Mouse (Mus musculus) hindbrain, embryonic 14.5 days (tissue): ENCODE data around the gene Phf1. TPM values are rescaled to one million over a fixed set of nuclear protein-coding genes. Genes with fewer than 3 reads are reported as not detected.

Experiments
- ATAC-seq: fragments of 200-750 bp; cut with Nextera tagmentation; 2 replicates; pipeline ENCODE4 v1.8.0; 2017; ENCODE audit warnings: moderate number of reproducible peaks, mild to moderate bottlenecking, moderate TSS enrichment, moderate library complexity; ENCODE audit not compliant: low FRiP score
- DNase-seq: peaks from one replicate; pipeline ENCODE4 v3.0.0-alpha.2; 2015; ENCODE audit warnings: low spot score
- H3K27ac ChIP-seq: fragments of 300-500 bp; sonication (generic); 2 replicates; pipeline ENCODE4 v1.5.1; 2014; ENCODE audit warnings: mild to moderate bottlenecking, moderate library complexity
- H3K27me3 ChIP-seq: fragments of 300-500 bp; sonication (generic); 2 replicates; pipeline ENCODE4 v1.6.1; 2014; ENCODE audit warnings: mild to moderate bottlenecking, low read length, mixed read lengths; ENCODE audit not compliant: control insufficient read depth, insufficient read depth
- H3K36me3 ChIP-seq: fragments of 300-500 bp; sonication (generic); replicated peaks from 2 replicates; pipeline ENCODE4 v1.6.1; 2014; ENCODE audit not compliant: control insufficient read depth, insufficient read depth
- H3K4me1 ChIP-seq: fragments of 300-500 bp; sonication (generic); replicated peaks from 2 replicates; pipeline ENCODE4 v1.6.1; 2014; ENCODE audit warnings: antibody characterized with exemption, low read length, mixed read lengths; ENCODE audit not compliant: control insufficient read depth, insufficient read depth
- H3K4me2 ChIP-seq: fragments of 300-500 bp; sonication (generic); replicated peaks from 2 replicates; pipeline ENCODE4 v1.6.1; 2014; ENCODE audit warnings: mild to moderate bottlenecking, moderate library complexity
- H3K4me3 ChIP-seq: fragments of 300-500 bp; sonication (generic); replicated peaks from 2 replicates; pipeline ENCODE4 v1.5.1; 2014; ENCODE audit warnings: mild to moderate bottlenecking, low read length
- H3K9ac ChIP-seq: fragments of 300-500 bp; sonication (generic); 2 replicates; pipeline ENCODE4 v1.6.1; 2014
- H3K9me3 ChIP-seq: fragments of 300-500 bp; sonication (generic); 2 replicates; pipeline ENCODE4 v1.6.1; 2016; ENCODE audit warnings: low read length; ENCODE audit not compliant: control insufficient read depth
- WGBS: fragments of 180-500 bp; shearing (Covaris S2); extraction: QIAGEN DNeasy Blood & Tissue Kit; methylation state at CpG from one replicate; pipeline ENCODE4 v1.1.7; 2014; 5-methylcytosine and 5-hydroxymethylcytosine counted together
- polyA plus RNA-seq: library from polyadenylated mRNA; unstranded; fragments of >200 nt; fragmentation: Nextera tagmentation; extraction: Ambion mirVana; gene quantifications from 2 replicates; pipeline ENCODE4 v1.2.1, GENCODE M21; 2014

Gene Phf1
- polyA plus RNA-seq, 1 experiment from 2014 or later, result 23.3 TPM

DNA sequence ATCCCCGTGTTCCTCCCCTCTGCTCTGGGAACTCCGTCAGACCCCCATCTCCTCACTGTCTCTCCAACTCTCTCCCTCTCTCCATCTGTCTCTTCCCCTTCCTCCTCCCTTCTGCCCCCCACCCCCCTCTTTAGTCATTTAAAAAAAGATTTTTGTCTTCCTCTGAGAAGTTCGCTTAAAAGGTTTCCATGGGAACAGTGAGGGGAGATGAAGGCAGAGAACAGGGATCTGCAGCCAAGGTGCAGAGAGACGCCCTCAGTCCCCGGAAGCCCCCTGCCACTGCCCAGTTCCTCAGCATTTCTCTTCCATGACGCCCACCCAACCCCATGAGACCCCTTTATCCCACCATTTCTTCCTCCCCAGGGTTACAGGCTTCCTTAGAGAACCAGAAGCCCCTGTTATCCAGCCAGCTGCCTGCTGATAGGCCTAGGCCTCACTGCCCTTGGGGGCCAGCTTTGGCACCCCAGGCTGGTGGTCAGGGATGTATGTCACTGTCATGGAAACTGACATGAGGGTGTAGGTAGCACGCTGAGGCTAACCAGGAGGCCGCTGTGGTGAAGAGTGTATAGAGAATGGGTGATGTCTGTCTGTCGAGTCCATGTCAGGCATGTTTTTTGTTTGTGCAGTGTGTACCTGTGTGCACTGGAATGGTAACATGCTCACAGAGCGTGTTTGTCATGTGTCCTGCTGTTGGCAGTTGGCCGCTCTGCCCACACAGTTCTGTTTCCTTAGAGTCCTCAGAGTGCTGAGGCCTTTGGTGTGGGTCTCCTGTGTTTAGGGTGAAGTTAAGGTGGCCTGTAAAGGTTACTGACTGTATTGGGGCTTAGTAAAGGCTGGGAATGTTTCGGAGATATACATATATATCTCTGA is 14.6 kb downstream of the Phf1 start:
- peaks cover 65% of the 10 kb centered on the region for H3K4me1 ChIP-seq
- H3K9ac ChIP-seq, result peak overlapping the region; percentile 61
- DNase-seq (no peak), ATAC-seq (no peak)
- peak overlapping the region; percentile 67 for H3K27ac ChIP-seq
- no peaks in the 10 kb centered on the region for H3K9me3 ChIP-seq
- H3K4me3 ChIP-seq, result peak overlapping the region; percentile 28; the same call in 1 of the 2 replicates
- no peaks in the 10 kb centered on the region for H3K27me3 ChIP-seq
- no peaks in the 10 kb centered on the region for H3K36me3 ChIP-seq
- 21% methylated on average over 12 of the region's 12 CpGs for WGBS
- H3K4me2 ChIP-seq, result peak overlapping the region; percentile 58

DNA sequence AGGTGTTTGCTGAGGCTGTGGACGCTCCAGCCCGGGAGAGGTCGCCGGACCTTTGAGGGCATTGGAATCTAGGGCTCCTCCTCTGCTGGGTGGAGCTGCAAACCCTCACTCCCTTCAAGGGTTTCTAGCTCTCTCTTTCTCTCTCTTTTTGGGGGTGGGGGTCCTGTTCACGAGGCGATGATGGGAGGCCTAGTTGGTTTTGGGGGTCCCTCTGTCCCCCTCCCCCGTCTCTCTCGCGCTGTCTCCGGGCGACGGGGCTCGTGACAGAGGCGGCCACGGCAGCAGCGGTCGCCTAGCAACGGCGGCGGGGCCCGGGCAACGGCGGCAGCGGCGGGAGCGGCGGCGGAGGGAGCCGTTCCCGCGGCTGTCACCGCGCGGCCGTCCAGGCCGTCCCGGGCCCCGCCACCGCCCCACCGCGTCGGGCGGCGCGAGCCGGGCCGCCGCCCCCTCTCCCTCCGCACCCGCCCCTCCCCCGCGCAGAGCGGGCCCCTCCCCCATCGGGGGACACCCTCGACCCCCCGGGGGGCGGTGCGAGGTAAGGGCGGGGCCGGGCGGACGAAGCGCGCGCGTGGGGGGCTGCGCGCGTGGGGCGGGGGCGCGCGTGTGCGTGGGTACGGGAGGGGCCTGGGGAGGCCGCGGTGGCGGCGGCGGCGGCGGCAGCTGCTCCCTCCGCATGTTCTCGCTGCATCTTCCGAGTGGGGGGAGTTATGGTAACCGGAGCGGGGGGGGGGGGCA is 15.6 kb downstream of the Phf1 start:
- ATAC-seq (peak; percentile 0; the same call in 1 of the 2 replicates), DNase-seq (peak; percentile 41)
- Histone ChIP-seq H3K4me1 (peaks cover 70% of the 10 kb centered on the region), H3K4me2 (peak overlapping the region; percentile 93), H3K9me3 (no peaks in the 10 kb centered on the region), H3K27ac (peak overlapping the region; percentile 89), H3K27me3 (no peaks in the 10 kb centered on the region), H3K36me3 (peaks cover 6% of the 10 kb centered on the region; the same call in 1 of the 2 replicates), H3K4me3 (peak overlapping the region; percentile 71), H3K9ac (peak overlapping the region; percentile 85)
- WGBS, result 0% methylated on average over 27 of the region's 87 CpGs

DNA sequence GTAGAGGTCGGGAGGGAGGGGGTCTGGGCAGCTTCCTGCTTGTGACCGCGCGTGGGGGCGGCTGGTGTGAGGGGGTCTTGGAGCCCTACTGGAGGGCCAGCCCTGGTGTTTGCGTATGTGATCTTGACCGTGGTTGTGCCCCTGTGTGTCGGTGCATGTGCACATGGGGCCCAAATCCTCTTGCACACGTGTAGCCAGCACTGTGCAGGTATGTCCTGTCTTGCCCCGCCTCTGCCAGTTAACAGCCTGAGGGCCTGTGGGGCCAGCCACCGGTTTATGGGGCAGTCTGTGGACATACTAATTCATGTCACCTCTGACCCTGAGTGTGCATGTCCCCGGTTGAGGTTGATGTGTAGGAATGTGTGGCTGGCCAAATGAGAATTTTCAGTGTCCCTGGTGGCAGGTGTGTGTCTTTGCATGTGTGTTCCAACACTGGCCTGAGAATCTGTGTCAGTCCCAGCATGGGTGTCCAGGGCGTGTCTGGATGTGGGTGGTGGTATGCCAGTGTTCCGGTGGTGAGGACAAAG is 16.3 kb downstream of the Phf1 start:
- ATAC-seq (peak; percentile 6; the same call in 1 of the 2 replicates), DNase-seq (no peak)
- Histone ChIP-seq H3K27me3 (no peaks in the 10 kb centered on the region), H3K4me3 (peak overlapping the region; percentile 71), H3K36me3 (peaks cover 6% of the 10 kb centered on the region; the same call in 1 of the 2 replicates), H3K9me3 (no peaks in the 10 kb centered on the region), H3K27ac (peak overlapping the region; percentile 89), H3K9ac (peak overlapping the region; percentile 85), H3K4me1 (peaks cover 76% of the 10 kb centered on the region), H3K4me2 (peak overlapping the region; percentile 93)
- 6% methylated on average over 13 of the region's 14 CpGs for WGBS

DNA sequence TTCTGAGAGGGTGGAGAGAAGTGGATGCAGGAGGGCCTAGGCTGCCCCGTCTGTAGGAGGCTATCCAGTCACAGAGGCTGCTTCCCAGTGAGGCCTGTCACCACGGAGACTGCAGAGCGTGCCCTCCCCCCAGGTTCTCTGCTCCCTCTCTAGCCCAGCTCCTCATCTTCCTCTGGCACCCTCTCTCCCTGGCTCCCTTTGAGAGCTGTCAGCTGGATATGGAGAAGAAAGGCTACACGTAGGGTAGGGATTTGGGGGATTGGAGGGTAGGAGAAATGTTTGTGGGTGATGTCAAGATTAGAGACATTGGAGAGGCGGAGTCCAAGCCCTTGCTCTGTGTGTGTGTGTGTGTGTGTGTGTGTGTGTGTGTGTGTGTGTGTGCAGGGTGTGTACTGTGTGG is 17.0 kb downstream of the Phf1 start:
- peak overlapping the region; percentile 71 for H3K4me3 ChIP-seq
- H3K9me3 ChIP-seq, result no peaks in the 10 kb centered on the region
- DNase-seq (no peak), ATAC-seq (no peak)
- H3K4me1 ChIP-seq, result peaks cover 77% of the 10 kb centered on the region
- 0 out of 2 replicates have a peak overlapping the region, but pooled peaks have one; percentile 89 for H3K27ac ChIP-seq
- 32% methylated on average over 5 of the region's 5 CpGs for WGBS
- H3K36me3 ChIP-seq, result peaks cover 9% of the 10 kb centered on the region
- no peaks in the 10 kb centered on the region for H3K27me3 ChIP-seq
- H3K4me2 ChIP-seq, result peak overlapping the region; percentile 93
- H3K9ac ChIP-seq, result peak overlapping the region; percentile 85

DNA sequence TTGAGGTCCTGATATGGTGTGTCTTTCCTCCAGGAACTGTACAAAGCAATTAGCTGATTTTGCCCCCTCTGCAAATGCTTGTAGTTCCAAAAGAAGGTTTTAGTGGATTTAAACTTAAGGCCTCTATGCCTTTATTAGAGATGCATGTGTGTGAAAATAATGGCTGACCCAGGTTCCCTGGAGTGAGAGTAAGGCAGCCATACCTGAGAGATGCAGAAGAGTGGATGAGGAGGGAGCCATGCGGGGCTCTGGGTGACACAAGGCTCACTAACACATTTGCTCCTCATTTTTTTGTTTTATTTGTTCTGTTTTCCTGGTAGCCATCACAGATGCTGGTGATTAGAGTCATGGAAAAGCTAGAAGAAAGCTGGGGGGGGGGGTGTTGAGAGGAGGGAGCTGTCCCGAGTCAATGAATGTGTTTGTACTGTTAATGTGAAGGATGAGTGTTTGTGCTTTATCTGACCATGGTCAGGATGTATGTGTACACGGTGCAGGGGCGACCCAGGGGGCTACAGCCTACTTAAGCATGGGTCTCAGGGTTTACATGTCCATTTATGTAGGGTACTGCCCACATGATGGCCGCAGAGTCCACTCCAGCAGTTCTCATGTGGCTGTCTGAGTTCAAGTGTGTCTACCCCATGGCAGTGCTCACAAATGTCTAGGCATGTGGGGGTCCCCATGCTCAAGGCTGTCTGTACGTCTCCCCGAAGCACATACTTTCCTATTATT is 17.9 kb downstream of the Phf1 start:
- peaks cover 73% of the 10 kb centered on the region for H3K4me1 ChIP-seq
- ATAC-seq, result no peak

DNA sequence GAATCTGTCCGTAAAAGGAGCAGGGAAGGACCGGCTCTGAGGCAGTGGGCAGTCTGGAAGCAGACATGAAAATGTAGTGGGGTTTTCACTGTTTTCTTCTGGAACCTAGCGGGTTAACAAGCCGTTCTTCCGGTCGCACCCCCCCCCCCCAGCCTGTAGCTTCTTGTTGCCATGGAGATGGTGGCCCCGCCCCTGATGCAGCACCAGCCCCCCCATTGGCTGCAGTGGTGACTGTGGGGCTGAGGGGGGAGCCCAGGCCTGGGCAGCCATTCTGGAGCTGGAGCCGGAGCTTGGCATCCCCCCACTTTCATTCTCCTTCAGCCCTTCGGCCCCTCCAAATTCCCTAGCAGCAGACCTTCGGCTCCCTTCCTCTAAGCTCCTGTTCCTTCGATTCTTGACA is 18.6 kb downstream of the Phf1 start:
- Histone ChIP-seq H3K9ac (peak overlapping the region; percentile 54), H3K27me3 (no peaks in the 10 kb centered on the region), H3K9me3 (no peaks in the 10 kb centered on the region), H3K4me1 (peaks cover 66% of the 10 kb centered on the region), H3K27ac (peak overlapping the region; percentile 75), H3K4me2 (peak overlapping the region; percentile 93), H3K36me3 (peaks cover 24% of the 10 kb centered on the region), H3K4me3 (peak overlapping the region; percentile 71)
- 0% methylated on average over 11 of the region's 11 CpGs for WGBS
- ATAC-seq, result peak; percentile 77
- peak; percentile 80 for DNase-seq

More for the DNA sequence above, 17.9 kb downstream of the Phf1 start:
- WGBS, result 35% methylated on average over 7 of the region's 7 CpGs
- peak overlapping the region; percentile 54 for H3K9ac ChIP-seq
- H3K27ac ChIP-seq, result peak overlapping the region; percentile 75
- peaks cover 17% of the 10 kb centered on the region for H3K36me3 ChIP-seq
- peak overlapping the region; percentile 71 for H3K4me3 ChIP-seq
- H3K4me2 ChIP-seq, result peak overlapping the region; percentile 93
- H3K27me3 ChIP-seq, result no peaks in the 10 kb centered on the region
- no peaks in the 10 kb centered on the region for H3K9me3 ChIP-seq
- no peak for DNase-seq

DNA sequence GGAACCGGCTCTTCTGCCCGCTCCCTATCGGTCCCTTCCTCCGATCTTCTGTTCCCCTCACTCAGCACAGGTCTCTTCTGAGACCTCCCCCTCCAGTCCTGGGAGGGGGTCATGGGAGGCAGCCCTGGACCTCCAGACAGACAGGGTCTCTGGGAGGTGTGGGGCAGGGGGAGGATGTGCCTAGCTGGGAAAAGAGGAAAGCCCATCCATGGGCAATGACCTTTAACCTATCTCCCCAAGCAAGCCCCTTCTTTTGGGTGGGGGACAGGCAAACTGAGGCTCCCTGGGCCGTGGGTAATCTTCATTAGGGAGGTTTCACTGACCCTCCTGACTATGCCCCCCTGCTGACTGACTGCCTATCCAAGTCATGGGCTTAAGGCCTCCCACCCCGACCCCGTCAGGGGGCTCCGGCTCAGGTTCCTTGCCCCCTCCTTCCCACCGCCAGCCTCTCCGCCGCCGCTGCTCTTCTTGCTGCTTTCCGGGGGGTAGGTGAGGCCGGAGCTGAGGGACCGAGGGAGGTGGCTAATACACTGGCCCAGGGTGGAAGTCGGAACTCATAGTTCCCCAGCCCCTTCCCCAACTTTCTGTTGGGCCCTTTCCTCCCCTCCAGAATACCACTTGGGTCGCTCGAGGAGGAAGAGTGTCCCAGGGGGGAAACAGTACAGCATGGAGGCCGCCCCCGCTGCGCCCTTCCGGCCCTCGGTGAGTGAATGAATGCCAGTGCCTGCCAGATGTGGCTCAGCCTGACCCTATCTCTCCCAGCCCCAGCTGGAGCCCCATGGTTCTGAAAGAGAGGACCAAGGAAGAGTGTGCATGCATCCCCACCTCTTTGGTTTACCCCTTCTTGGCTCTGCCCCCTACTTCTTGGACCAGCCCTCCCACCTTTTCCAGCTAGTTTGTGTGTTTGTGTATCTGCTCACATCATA is 19.4 kb downstream of the Phf1 start:
- H3K27ac ChIP-seq, result peak overlapping the region; percentile 75
- H3K4me3 ChIP-seq, result peak overlapping the region; percentile 71
- peak overlapping the region; percentile 93 for H3K4me2 ChIP-seq
- H3K9ac ChIP-seq, result peak overlapping the region; percentile 54
- DNase-seq (no peak), ATAC-seq (peak; percentile 15; the same call in 1 of the 2 replicates)
- 4% methylated on average over 22 of the region's 23 CpGs for WGBS
- no peaks in the 10 kb centered on the region for H3K27me3 ChIP-seq
- H3K4me1 ChIP-seq, result peaks cover 58% of the 10 kb centered on the region
- no peaks in the 10 kb centered on the region for H3K9me3 ChIP-seq
- peaks cover 32% of the 10 kb centered on the region for H3K36me3 ChIP-seq

DNA sequence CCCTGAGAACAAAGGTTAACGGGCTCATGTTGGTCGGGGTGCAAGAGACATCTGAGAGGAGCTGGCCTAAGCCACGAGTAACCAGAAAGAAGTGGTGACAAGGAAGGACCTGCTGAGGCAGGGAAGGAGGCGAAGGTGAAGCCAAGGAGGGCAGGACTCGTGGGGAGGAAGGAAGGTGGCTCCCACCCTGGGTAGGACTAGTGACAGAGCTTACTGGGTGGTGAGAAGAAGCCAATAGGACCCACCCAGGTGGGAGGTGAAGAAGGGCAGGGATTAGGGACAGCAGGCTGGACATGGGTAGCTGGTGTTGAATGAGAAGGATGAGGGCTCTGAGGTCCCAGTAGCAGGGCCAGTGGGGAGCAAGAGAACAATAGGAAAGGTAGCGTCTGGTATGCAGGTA is 20.3 kb downstream of the Phf1 start:
- Histone ChIP-seq H3K27ac (no peak overlapping the region; the same call in 1 of the 2 replicates), H3K4me2 (peak overlapping the region; percentile 93), H3K36me3 (peaks cover 42% of the 10 kb centered on the region), H3K4me3 (peak overlapping the region; percentile 71), H3K27me3 (no peaks in the 10 kb centered on the region), H3K9me3 (no peaks in the 10 kb centered on the region), H3K9ac (peak overlapping the region; percentile 54), H3K4me1 (peaks cover 51% of the 10 kb centered on the region)
- WGBS, result 20% methylated on average over 6 of the region's 6 CpGs
- DNase-seq (no peak), ATAC-seq (no peak)
